Mouse (Mus musculus) spleen, adult 18-20 months (tissue): ENCODE measurements at regions not wholly inside any gene's neighbourhood (a gene's known extent, or its start where the extent isn't known, plus 50 kb on each side); places are given as distances from the start of the nearest gene placed in this dataset.

Source experiments
- DNase-seq, 2 experiments: peaks; one replicate each; pipeline ENCODE4 v3.0.0; 2022; ENCODE audit warnings: mixed read lengths in 2 of 2

GRCm38 (mm10) chr12:85527011-85527410, 53.3 kb downstream of the Fos start:
- no peak for DNase-seq

- no peak for DNase-seq
Observed at GRCm38 (mm10) chr12:85531638-85532037, 57.9 kb downstream of the Fos start.

- DNase-seq = no peak
Observed at GRCm38 (mm10) chr12:85532221-85532612, 58.5 kb downstream of the Fos start.

GRCm38 (mm10) chr12:85532613-85533460, 59.1 kb downstream of the Fos start:
- peak; percentile 43 to 53 for DNase-seq

- DNase-seq = no peak
Observed at GRCm38 (mm10) chr12:85533603-85534002, 59.9 kb downstream of the Fos start.

GRCm38 (mm10) chr12:85539423-85539822, 59.4 kb upstream of the Jdp2 start:
- no peak for DNase-seq

- no peak for DNase-seq
Observed at GRCm38 (mm10) chr12:85541153-85541552, 57.7 kb upstream of the Jdp2 start.

- no peak for DNase-seq
Observed at GRCm38 (mm10) chr12:85542881-85543280, 55.9 kb upstream of the Jdp2 start.

- no peak for DNase-seq
Observed at GRCm38 (mm10) chr12:85543520-85543919, 55.3 kb upstream of the Jdp2 start.

- DNase-seq = no peak
Observed at GRCm38 (mm10) chr12:85544801-85545200, 54.0 kb upstream of the Jdp2 start.

GRCm38 (mm10) chr12:85545718-85546117, 53.1 kb upstream of the Jdp2 start:
- peak in 1 of 2 experiments; percentile 19 for DNase-seq

- no peak for DNase-seq
Observed at GRCm38 (mm10) chr12:85548076-85548475, 50.8 kb upstream of the Jdp2 start.
